Mouse (Mus musculus) liver, postnatal 0 days (tissue): ENCODE measurements around the gene Ddx39b.

Source experiments
- CTCF ChIP-seq: sonication (generic); IDR thresholded peaks from 2 replicates; pipeline ENCODE4 v1.5.1; 2016; ENCODE audit warnings: antibody characterized with exemption, low read depth
- EP300 ChIP-seq: IDR thresholded peaks from 2 replicates; pipeline ENCODE4 v1.6.1; 2016; ENCODE audit warnings: antibody characterized with exemption, low read depth, mild to moderate bottlenecking

DNA sequence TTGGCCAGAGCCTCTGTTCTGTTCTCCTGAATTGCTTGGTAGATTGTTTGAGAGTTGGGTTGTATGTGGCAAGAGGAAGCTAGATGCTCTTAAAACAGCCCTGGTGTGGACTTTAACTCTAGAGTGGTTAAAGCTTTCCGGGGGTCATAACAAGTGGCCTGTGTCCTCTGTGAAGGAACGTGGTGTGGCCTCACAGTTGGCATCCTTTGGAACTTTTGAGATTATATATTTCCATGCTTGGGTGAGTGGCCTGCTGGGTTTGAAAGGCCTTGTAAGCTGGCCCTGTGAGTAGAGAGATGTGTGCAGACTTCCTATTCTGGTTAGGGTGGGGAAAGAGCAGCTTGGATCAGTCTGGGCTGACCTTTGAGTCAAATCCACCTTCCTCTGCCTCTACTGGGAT, 3.5 kb downstream of the Ddx39b start:
- TF ChIP-seq CTCF (no peak), EP300 (no peak)
